Mouse (Mus musculus): ENCODE data around the gene Gfra4.

DNA sequence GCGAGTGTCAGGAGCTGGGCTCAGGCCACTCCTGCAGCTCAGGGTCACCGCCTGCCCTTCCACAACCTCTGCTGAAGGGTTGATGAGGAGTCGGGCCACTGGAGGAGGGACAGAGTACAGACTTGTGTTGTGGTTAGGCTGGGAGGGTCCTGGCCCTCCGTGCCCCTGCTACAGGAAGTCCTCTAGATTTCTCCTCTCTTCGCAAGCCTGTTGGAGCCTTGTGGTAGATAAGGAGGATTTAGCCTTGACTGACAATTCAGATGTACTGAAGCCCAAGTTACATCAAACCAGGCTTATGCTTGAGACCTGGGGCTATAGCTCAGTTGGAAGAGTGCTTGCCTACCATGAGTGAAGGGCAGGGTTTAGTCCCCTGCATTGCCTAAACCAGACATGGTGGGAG lies 37.6 kb upstream of the Gfra4 start:
- TF ChIP-seq CTCF (IDR thresholded peaks at IDR 0.05; ENCODE audit: low read depth) (no peak), EP300 (IDR thresholded peaks at IDR 0.05; ENCODE audit: low read depth) (no peak)

Measured in liver, embryonic 14.5 days (tissue).